Mouse (Mus musculus): ENCODE data around the gene Olig1.

DNA sequence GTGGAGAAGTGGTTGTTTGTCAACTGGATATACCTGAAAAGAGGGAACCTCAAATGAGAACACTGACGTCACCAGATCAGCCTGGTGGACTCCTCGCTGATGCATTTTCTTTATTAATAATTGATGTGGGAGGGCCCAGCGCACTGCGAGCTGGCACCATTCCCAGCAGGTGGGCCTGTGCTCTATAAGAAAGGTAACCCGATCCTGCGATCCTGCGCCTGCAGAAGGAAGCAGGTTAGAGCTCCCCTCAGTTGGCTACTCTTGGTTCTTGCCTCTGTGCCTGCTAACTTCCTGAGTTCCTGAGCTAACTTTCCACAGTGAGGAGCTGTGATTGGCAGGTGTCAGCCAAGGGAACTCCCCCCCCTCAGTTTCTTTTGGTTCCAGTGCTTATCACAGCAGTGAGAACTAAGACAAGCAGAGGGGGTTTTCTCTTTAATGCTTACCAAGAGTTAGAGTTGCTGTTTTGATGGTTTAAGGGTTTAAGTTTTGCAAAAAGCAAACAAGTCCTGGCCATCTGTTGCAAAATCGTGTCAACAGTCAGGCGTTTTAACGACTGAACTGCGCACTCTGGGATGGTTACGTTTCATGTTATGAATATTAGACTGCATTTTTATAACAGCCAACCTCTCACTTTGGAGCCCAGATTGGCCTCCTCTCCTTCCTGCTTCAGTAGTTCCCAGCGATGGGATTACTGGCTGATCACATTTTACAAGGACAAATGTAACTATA, 684 bp upstream of the Olig1 start:
- TF ChIP-seq EP300 (IDR thresholded peaks at IDR 0.05) (no peak), CTCF (IDR thresholded peaks at IDR 0.05) (no peak)

All from lung, postnatal 0 days (tissue).